Mouse (Mus musculus) G1E (cell line): ENCODE measurements around the gene Nrp2.

Experiments
- CTCF ChIP-seq: IDR thresholded peaks from 2 replicates; pipeline ENCODE4 v1.5.1; 2012; ENCODE audit warnings: low read depth, low read length, inconsistent platforms, mixed read lengths
- GATA1 ChIP-seq: IDR thresholded peaks from 2 replicates; pipeline ENCODE4 v1.6.1; 2012; ENCODE audit warnings: borderline replicate concordance, low read length, inconsistent platforms, mixed read lengths
- TAL1 ChIP-seq: conservative IDR thresholded peaks from 2 replicates; pipeline ENCODE4 v1.6.1; 2012; ENCODE audit warnings: low read depth, low read length, inconsistent platforms, mixed read lengths

DNA sequence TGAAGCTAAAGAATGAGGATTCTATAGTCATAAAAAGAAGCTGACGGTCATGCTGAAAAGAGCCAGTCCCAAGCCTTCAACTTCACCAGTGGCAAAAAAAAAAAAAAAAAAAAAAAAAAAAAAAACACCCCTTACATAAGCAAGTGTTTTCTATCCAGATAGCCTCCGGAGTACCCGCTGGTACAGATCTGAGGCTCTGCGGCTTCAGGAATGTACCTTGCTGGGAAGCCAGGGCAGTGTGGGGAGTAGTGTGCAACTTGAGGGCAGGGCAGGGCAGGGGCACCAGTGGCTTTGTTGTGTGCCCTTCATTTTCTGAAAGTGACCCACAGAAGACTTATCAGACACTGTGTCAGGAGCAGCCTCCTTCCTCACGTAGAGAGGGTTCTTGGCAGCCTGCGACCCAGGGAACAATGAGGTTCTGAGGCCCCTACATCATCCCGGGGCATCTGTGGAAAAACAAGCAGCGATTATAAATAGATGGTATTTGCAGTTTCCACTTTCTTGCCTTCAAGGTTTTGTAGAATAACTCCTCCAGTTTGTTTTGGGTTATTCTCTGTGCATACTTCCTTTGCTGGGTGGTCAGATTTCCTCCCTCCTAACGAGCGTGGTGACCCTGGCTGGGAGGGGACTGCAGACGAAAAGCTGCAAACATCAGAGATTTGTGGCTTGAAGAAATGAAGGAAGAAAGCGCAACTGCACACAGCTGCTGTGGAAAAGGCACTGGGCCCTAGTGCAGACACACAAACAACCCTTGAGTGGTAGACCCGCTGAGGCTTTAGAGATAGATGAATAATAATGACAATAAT lies 26.5 kb downstream of the Nrp2 start:
- TF ChIP-seq CTCF = no peak
- no peak for TF ChIP-seq TAL1
- no peak for TF ChIP-seq GATA1
